Mouse (Mus musculus): ENCODE results near the gene Slain1. TPM values are rescaled to one million over a fixed set of nuclear protein-coding genes. Genes with fewer than 3 reads are reported as not detected.

Gene Slain1
- 2.5 and 2.9 TPM in 2 replicates for total RNA-seq (2015; ENCODE audit: low replicate concordance)
- total RNA-seq (2017; ENCODE audit: low replicate concordance), result 1.9 and 3.9 TPM in 2 replicates

GRCm38 (mm10) chr14:103649896-103650334 is at the start of gene Slain1:
TSS of gene Slain1 (plus strand) at chr14:103650228.
- ATAC-seq (replicated peaks; ENCODE audit: low FRiP score, poor library complexity, severe bottlenecking), result no peak

DNA sequence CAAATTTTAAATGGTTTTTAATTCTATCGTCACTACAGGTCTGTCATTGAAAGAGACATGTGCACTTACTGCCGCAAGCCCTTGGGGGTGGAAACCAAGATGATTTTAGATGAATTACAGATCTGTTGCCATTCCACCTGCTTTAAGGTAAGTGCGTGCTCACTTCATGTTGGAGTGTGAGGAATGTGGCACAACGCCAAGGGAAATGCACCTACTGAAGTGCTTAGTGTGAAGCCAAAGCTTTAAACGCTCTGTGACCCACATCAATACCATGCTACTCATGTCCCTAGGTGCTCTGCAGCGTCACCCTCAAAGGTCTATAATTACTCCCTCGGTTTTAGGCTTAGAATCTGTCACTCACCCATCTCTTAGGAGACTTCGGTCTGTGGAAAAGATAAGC is 42.0 kb upstream of the Slain1 start:
- no peak for ATAC-seq (replicated peaks; ENCODE audit: low FRiP score, poor library complexity, severe bottlenecking)

DNA sequence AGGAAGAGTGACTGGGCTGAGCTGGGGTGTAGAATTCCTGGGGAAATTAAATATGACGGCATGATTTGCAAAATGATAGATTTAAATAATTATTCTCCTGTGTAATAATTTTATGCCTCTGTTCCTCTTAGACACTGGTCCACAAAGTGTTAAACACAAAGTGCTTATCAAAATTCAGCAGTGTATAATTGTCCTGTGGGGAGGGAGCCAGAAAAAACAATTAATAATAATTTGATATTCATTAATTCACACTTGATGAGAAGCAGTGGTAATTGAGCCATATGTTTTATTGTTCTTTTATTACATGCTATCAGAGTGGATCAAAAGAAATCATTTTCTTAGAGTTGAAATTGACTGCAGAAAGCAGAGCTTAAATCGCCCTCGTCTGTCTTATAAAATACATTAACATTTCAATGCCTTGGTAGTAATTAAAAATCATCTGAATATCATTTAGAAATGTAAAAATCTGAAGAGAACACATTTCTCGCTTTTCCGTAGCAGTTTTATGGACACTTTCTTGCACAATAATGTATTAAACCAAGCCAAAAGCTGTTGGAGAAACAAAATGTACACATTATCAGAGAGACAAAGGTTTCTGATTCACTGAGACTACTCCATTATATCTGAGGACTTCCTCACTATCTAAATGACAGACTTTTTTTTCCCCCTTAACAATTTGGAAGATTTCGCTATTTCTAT is 36.3 kb upstream of the Slain1 start:
- ATAC-seq (replicated peaks; ENCODE audit: low FRiP score, poor library complexity, severe bottlenecking), result no peak

DNA sequence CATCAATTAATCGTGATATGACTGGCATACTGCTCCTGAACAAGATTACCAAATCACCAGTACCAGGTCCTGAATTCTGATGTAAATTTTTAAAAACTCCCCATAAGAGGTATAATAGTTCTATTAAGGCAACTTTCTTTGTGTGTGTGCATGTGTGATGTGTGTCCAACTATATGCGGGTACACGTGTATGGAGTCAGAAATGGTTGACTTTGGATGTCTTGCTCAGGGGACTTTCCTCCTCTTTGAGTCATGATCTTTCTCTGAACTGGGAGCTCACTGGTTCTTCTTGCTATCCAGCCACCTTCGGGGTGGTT is 35.8 kb upstream of the Slain1 start:
- no peak for ATAC-seq (replicated peaks; ENCODE audit: low FRiP score, poor library complexity, severe bottlenecking)

DNA sequence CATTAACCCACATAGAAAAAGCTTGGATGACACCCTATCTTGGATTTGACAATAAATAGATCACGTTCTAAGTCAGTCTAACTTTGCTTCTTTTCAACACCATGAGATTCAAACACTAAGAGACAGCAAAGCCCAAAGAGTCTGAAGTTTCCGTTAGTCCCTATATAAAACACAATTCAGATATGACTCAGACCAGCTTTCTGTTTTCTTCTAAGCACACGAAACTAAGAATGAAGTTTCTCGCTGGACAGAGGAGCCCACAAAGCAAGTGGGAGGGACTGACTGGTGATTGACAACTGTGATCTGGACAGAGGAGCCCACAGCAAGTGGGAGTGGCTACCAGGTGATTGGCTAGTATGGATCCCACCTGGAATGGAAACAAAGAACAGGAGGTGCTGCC is 30.3 kb upstream of the Slain1 start:
- no peak for ATAC-seq (replicated peaks; ENCODE audit: low FRiP score, poor library complexity, severe bottlenecking)

GRCm38 (mm10) chr14:103621207-103621606 is 28.8 kb upstream of the Slain1 start:
- ATAC-seq (replicated peaks; ENCODE audit: low FRiP score, poor library complexity, severe bottlenecking), result no peak

GRCm38 (mm10) chr14:103626100-103626499 is 23.9 kb upstream of the Slain1 start:
- no peak for ATAC-seq (replicated peaks; ENCODE audit: low FRiP score, poor library complexity, severe bottlenecking)

DNA sequence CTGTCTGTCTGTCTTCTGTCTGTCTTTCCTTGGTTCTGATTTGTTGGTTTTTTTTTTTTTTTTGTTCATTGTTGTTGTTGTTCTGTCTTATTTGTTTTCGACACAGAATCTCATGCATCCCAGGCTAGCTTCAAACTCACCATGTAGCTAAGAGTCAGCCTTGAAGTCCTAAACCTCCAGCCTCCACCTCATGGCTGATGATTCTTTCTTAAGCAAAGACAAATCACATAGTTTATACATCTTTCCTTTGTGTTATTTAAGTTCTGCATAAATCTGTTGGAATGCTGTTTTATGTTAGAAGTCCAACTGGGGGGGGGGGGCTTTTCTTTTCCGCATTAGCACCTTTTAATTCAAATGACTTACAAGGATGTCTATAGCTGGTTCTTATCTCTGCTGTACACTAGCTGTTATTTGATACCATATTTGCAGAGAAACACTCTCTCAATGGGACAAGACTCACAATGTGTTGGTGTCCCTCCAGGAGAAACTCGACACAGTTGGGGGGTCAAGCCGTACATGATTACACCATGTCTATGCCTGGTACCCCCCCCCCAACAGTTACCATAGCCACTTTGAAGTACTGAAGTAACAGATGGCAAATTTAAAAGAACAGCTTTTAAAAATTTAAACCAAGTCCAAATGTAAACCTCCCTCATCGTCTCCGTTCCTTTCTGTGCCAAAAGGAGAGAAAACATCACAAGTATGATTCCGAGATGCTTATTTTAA is 20.2 kb upstream of the Slain1 start:
- no peak for ATAC-seq (replicated peaks; ENCODE audit: low FRiP score, poor library complexity, severe bottlenecking)

GRCm38 (mm10) chr14:103630545-103630944 is 19.5 kb upstream of the Slain1 start:
- no peak for ATAC-seq (replicated peaks; ENCODE audit: low FRiP score, poor library complexity, severe bottlenecking)

- ATAC-seq (replicated peaks; ENCODE audit: low FRiP score, poor library complexity, severe bottlenecking), result no peak
Measured at GRCm38 (mm10) chr14:103643933-103644332, 6.1 kb upstream of the Slain1 start.

DNA sequence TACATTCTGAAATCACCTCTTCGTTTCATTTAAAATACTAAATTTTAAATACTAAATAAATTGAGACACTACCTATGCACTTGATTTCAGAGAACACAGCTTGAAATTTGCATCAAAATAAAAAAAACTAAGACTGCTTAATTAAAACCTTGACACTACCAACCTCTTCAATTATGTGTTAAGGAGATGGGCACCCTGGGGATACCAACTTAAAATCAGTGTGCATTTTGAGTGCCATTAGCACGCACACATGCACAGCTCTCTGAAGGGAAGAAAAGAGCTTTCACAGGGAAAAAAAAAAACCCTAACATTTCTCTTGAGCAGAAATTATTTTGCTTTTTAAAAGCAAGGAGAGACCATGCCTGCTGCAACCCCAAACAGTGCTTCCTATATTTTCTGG is 2.0 kb upstream of the Slain1 start:
- ATAC-seq (replicated peaks; ENCODE audit: low FRiP score, poor library complexity, severe bottlenecking), result no peak

GRCm38 (mm10) chr14:103648623-103649255 is 1.3 kb upstream of the Slain1 start:
- ATAC-seq (replicated peaks; ENCODE audit: low FRiP score, poor library complexity, severe bottlenecking), result no peak

- no peak for ATAC-seq (replicated peaks; ENCODE audit: low FRiP score, poor library complexity, severe bottlenecking)
Measured at GRCm38 (mm10) chr14:103649302-103649701, 726 bp upstream of the Slain1 start.

DNA sequence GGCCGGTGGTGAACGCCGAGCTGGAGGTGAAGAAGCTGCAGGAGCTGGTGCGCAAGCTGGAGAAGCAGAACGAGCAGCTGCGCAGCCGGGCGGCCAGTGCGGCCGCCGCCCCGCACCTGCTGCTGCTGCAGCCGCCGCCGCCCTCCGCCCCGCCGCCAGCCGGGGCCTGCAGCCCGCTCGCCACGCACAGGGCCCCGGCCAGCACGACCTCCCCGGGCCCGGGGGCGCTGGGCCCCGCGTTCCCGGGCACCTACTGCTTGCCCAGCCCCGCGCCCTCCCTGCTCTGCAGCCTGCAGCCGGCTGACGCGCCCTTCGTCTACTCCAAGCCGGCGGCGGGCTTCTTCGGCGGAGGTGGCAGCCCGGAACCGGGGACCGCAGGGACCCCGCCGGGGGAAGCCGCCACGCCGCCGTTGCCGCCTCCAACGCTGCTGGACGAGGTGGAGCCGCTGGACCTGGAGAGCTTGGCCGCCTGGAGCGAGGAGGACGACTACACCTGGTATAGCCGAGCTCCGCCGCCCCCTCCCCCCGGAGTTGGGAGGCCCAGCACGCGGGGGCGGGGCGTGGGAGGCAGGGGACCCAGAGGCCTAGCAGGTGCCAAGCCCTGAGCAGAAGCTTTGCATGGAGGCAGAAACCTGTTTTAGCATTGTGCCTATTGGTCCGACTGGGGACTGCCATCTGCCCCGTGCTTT is 529 bp downstream of the Slain1 start:
- ATAC-seq (replicated peaks; ENCODE audit: low FRiP score, poor library complexity, severe bottlenecking), result no peak

- no peak for ATAC-seq (replicated peaks; ENCODE audit: low FRiP score, poor library complexity, severe bottlenecking)
Measured at GRCm38 (mm10) chr14:103651106-103651505, 1.1 kb downstream of the Slain1 start.

GRCm38 (mm10) chr14:103651562-103651961 is 1.5 kb downstream of the Slain1 start:
- ATAC-seq (replicated peaks; ENCODE audit: low FRiP score, poor library complexity, severe bottlenecking), result no peak

GRCm38 (mm10) chr14:103652524-103652923 is 2.5 kb downstream of the Slain1 start:
- ATAC-seq (replicated peaks; ENCODE audit: low FRiP score, poor library complexity, severe bottlenecking), result no peak

- ATAC-seq (replicated peaks; ENCODE audit: low FRiP score, poor library complexity, severe bottlenecking), result no peak
Measured at GRCm38 (mm10) chr14:103653800-103654199, 3.8 kb downstream of the Slain1 start.

DNA sequence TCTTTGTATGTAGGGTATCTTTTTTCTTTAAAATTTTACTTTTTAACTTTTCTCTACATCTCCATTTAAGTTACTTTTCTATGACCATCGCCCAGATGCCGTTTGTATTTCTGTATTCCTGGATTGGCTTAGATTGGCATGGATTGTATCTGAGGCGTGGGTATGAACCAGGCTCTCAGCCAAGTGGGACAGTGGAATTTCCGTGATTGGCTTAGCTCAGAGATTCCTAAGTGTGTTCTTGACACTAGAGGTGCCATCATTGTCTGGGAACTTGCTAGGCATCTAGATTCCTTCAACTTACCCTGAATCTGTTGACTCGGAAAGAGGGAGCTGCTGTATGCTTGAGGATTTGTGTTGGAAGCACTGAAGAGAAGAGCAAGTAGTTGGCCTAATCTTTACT is 5.4 kb downstream of the Slain1 start:
- no peak for ATAC-seq (replicated peaks; ENCODE audit: low FRiP score, poor library complexity, severe bottlenecking)

GRCm38 (mm10) chr14:103657876-103658275 is 7.8 kb downstream of the Slain1 start:
- ATAC-seq (replicated peaks; ENCODE audit: low FRiP score, poor library complexity, severe bottlenecking), result no peak
